Mouse (Mus musculus) lung, embryonic 16.5 days (tissue): ENCODE measurements around the gene Lrch3. TPM values are rescaled to one million over a fixed set of nuclear protein-coding genes. Genes with fewer than 3 reads are reported as not detected.
"Not testable (repeated sequence)": the region's sequence is repeated elsewhere in the genome, so short reads cannot be mapped to it uniquely, and the experiment has no call there.

Source experiments
- ATAC-seq: fragments of 200-750 bp; cut with Nextera tagmentation; 2 replicates; pipeline ENCODE4 v1.8.0; 2017; ENCODE audit warnings: low read depth, mild to moderate bottlenecking, moderate library complexity
- H3K27ac ChIP-seq: fragments of 300-500 bp; sonication (generic); 2 replicates; pipeline ENCODE4 v1.5.1; 2014; ENCODE audit warnings: mild to moderate bottlenecking, control low read depth, low read length
- H3K27me3 ChIP-seq: fragments of 300-500 bp; sonication (generic); 2 replicates; pipeline ENCODE4 v1.6.1; 2014; ENCODE audit warnings: low read depth, low read length, mixed read lengths; ENCODE audit not compliant: control insufficient read depth, insufficient read depth
- H3K36me3 ChIP-seq: fragments of 300-500 bp; sonication (generic); 2 replicates; pipeline ENCODE4 v1.6.1; 2014; ENCODE audit warnings: low read length; ENCODE audit not compliant: control insufficient read depth, insufficient read depth
- H3K4me1 ChIP-seq: fragments of 300-500 bp; sonication (generic); replicated peaks from 2 replicates; pipeline ENCODE4 v1.6.1; 2014; ENCODE audit warnings: low read length, mixed read lengths; ENCODE audit not compliant: control insufficient read depth, insufficient read depth
- H3K4me2 ChIP-seq: fragments of 300-500 bp; sonication (generic); 2 replicates; pipeline ENCODE4 v1.6.1; 2014; ENCODE audit warnings: low read depth, low read length, control low read depth
- H3K4me3 ChIP-seq: fragments of 300-500 bp; sonication (generic); 2 replicates; pipeline ENCODE4 v1.5.1; 2014; ENCODE audit warnings: mild to moderate bottlenecking, low read length, control low read depth
- H3K9ac ChIP-seq: fragments of 300-500 bp; sonication (generic); 2 replicates; pipeline ENCODE4 v1.6.1; 2014; ENCODE audit warnings: low read length, control low read depth
- H3K9me3 ChIP-seq: fragments of 300-500 bp; sonication (generic); 2 replicates; pipeline ENCODE4 v1.6.1; 2016; ENCODE audit warnings: low read length; ENCODE audit not compliant: control insufficient read depth
- WGBS: fragments of 180-500 bp; shearing (Covaris S2); extraction: QIAGEN DNeasy Blood & Tissue Kit; methylation state at CpG from one replicate; pipeline ENCODE4 v1.1.7; 2014; 5-methylcytosine and 5-hydroxymethylcytosine counted together
- polyA plus RNA-seq: library from polyadenylated mRNA; unstranded; fragments of >200 nt; fragmentation: Nextera tagmentation; extraction: Ambion mirVana; gene quantifications from 2 replicates; pipeline ENCODE4 v1.2.1, GENCODE M21; 2015

Lrch3 gene
- polyA plus RNA-seq, 1 experiment from 2014 or later, result 18.9 TPM

DNA sequence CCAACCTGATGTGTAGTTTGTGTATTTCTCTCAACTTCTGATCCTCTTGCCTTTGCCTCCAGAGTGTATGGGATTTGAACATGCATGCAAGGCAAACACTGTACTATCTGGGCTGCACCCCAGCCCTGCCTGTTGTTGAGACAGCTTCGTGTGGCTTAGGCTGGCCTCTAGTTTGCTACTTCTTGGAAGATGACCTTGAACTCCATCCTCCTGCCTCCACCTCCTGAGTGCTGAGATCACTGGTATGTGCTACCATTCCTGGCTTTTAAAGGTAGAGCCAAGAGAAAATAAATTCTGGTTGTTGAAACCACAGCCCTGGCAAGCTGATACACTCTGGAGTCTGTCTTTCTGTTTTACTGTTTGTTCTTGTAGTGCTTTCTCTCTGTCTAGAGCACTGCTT lies 21.2 kb downstream of the Lrch3 start:
- Histone ChIP-seq H3K36me3 (no peaks in the 10 kb centered on the region), H3K4me3 (no peak overlapping the region), H3K27ac (no peak overlapping the region), H3K9ac (no peak overlapping the region), H3K4me1 (peaks cover 6% of the 10 kb centered on the region; the same call in 1 of the 2 replicates), H3K27me3 (no peaks in the 10 kb centered on the region), H3K4me2 (no peak overlapping the region), H3K9me3 (no peaks in the 10 kb centered on the region)
- no peak for ATAC-seq
- WGBS, result 64% methylated on average over 1 of the region's 1 CpGs

DNA sequence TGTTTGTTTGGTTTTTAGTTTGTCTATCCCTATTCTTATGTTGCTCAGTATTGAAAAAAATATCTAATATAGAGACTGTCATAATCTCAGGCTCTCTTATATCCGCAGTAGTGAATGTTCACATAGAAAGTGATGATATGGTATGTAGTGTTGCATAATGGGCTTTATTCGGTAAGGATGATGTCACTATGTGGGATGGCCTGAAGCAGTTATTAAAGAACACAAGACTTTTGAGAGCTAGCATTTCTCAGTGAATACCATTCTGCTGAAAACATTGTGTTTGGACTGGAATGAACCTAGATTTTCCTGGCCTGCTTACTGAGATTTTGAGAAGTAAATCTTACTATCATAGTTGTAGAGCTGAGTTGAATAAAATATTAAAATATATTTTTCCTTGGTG lies 23.5 kb downstream of the Lrch3 start:
- no peaks in the 10 kb centered on the region for H3K9me3 ChIP-seq
- no peak overlapping the region for H3K4me3 ChIP-seq
- H3K9ac ChIP-seq, result no peak overlapping the region
- no peak for ATAC-seq
- no peaks in the 10 kb centered on the region for H3K36me3 ChIP-seq
- no peak overlapping the region for H3K4me2 ChIP-seq
- no peak overlapping the region for H3K27ac ChIP-seq
- H3K27me3 ChIP-seq, result no peaks in the 10 kb centered on the region
- peaks cover 6% of the 10 kb centered on the region; the same call in 1 of the 2 replicates for H3K4me1 ChIP-seq
- WGBS, result 76% methylated on average over 2 of the region's 2 CpGs

DNA sequence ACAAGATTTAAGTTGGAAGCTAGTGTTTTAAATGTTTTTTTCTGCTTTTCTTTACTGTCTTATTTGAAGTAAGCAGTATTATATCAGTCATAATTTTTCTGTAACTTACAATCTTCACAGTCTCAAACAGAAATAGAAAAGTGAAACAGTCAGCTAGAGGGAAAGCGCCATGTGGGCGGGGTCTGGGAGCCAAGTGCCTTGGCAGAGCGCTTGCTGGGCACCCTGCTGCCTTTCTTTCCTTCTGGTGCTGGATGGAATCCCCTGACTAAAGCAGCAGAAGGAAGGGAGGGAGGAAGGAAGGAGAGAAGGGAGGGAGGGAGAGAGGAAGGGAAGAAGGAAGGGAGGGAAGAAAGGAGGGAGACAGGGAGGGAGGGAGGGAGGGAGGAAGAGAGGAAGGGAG lies 25.4 kb downstream of the Lrch3 start:
- H3K4me3 ChIP-seq, H3K36me3 ChIP-seq, H3K9me3 ChIP-seq, H3K27ac ChIP-seq, H3K9ac ChIP-seq, H3K4me2 ChIP-seq, H3K27me3 ChIP-seq, H3K4me1 ChIP-seq: not testable (repeated sequence)
- ATAC-seq, result 0 out of 2 replicates have a peak, but pooled peaks have one; percentile 56
- 49% methylated on average over 3 of the region's 3 CpGs for WGBS

GRCm38 (mm10) chr16:32939716-32940115 lies 25.8 kb downstream of the Lrch3 start:
- H3K36me3 ChIP-seq, H3K4me2 ChIP-seq, H3K4me3 ChIP-seq, H3K27me3 ChIP-seq, H3K9me3 ChIP-seq, H3K9ac ChIP-seq, H3K27ac ChIP-seq, ATAC-seq, H3K4me1 ChIP-seq: not testable (repeated sequence)
- WGBS, result 79% methylated on average over 4 of the region's 4 CpGs

DNA sequence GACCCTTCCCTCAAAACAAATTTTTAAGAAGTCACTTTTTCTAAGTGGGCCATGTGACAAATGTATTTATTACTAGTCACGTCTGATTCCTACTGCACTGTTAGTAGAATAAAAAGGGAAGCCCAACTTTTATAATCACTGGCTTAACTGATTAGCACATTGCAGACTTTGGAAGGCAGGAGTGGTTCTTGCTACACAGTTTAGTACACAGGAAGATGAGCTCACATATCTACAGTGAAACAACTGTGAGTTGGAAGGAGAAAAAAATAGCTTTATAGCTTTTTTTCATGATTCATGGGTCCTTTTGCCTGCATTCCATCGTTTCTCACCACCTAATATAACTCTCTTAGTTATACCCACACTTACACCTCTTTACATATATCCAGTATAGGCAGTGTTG lies 27.3 kb downstream of the Lrch3 start:
- H3K4me3 ChIP-seq, H3K27ac ChIP-seq, H3K4me1 ChIP-seq, ATAC-seq, H3K9ac ChIP-seq, H3K4me2 ChIP-seq, H3K27me3 ChIP-seq, H3K36me3 ChIP-seq, H3K9me3 ChIP-seq: not testable (repeated sequence)
- 92% methylated on average over 2 of the region's 2 CpGs for WGBS

DNA sequence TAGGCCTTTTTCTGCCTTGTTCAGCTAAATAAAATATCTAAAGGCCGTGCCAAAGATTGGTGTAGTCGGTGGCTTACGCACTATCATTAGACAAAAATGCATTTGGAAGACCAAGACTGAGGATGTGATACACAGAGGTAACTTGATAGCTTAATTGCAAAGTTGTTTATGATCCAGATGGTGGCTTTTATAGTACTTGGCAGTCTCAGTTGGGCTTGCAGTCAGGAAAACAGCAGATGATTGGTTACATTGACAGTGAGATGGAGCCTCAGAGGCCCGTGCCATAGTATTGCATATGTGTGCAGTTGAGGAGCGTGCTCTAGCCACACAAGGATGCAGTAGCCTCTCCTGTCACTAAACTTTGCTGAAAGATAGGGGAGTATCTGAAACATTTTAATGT lies 28.8 kb downstream of the Lrch3 start:
- no peaks in the 10 kb centered on the region for H3K4me1 ChIP-seq
- no peak overlapping the region for H3K4me3 ChIP-seq
- ATAC-seq, result peak; percentile 54; the same call in 1 of the 2 replicates
- H3K4me2 ChIP-seq, result no peak overlapping the region
- no peak overlapping the region for H3K9ac ChIP-seq
- no peaks in the 10 kb centered on the region for H3K9me3 ChIP-seq
- no peak overlapping the region for H3K27ac ChIP-seq
- H3K27me3 ChIP-seq, result no peaks in the 10 kb centered on the region
- WGBS, result 56% methylated on average over 5 of the region's 5 CpGs
- H3K36me3 ChIP-seq, result no peaks in the 10 kb centered on the region

- Histone ChIP-seq H3K4me3 (no peak overlapping the region), H3K9me3 (no peaks in the 10 kb centered on the region), H3K4me1 (no peaks in the 10 kb centered on the region), H3K27ac (no peak overlapping the region), H3K27me3 (no peaks in the 10 kb centered on the region), H3K4me2 (no peak overlapping the region), H3K36me3 (no peaks in the 10 kb centered on the region), H3K9ac (no peak overlapping the region)
- 70% methylated on average over 5 of the region's 5 CpGs for WGBS
- no peak for ATAC-seq
Measured at GRCm38 (mm10) chr16:32945379-32945778, 31.5 kb downstream of the Lrch3 start.

- Histone ChIP-seq H3K4me3 (no peak overlapping the region), H3K36me3 (no peaks in the 10 kb centered on the region), H3K9ac (no peak overlapping the region), H3K4me1 (no peaks in the 10 kb centered on the region), H3K4me2 (no peak overlapping the region), H3K27ac (no peak overlapping the region), H3K27me3 (no peaks in the 10 kb centered on the region), H3K9me3 (no peaks in the 10 kb centered on the region)
- 81% methylated on average over 8 of the region's 8 CpGs for WGBS
- ATAC-seq, result no peak
Measured at GRCm38 (mm10) chr16:32948016-32948415, 34.1 kb downstream of the Lrch3 start.

- Histone ChIP-seq H3K4me2 (no peak overlapping the region), H3K27ac (no peak overlapping the region), H3K9ac (no peak overlapping the region), H3K4me3 (no peak overlapping the region), H3K27me3 (no peaks in the 10 kb centered on the region), H3K9me3 (no peaks in the 10 kb centered on the region), H3K4me1 (no peaks in the 10 kb centered on the region), H3K36me3 (no peaks in the 10 kb centered on the region)
- 90% methylated on average over 5 of the region's 5 CpGs for WGBS
- ATAC-seq, result no peak
Measured at GRCm38 (mm10) chr16:32948656-32949055, 34.8 kb downstream of the Lrch3 start.

DNA sequence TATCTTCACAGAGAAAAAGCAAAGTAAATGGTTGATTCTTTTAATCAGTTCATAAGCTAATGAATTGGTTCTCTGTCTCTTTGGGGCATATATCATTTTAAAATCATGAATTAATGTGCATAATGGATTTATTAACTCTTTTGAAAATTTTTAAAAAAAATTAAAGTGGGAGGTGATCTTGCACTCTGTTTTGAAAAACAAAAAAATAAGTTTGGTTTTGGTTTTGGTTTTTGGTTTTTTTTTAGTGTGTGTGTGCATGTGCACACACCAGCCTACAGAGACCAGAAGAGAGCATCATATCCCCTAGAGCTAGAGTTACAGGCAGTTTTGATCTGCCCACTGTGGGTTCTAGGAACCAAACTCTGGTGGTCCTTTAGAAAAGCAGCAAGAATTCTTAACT lies 35.4 kb downstream of the Lrch3 start:
- Histone ChIP-seq H3K27ac (no peak overlapping the region), H3K4me1 (no peaks in the 10 kb centered on the region)

More for the DNA sequence above, 35.4 kb downstream of the Lrch3 start:
- Histone ChIP-seq H3K9me3 (no peaks in the 10 kb centered on the region), H3K9ac (no peak overlapping the region), H3K4me2 (no peak overlapping the region), H3K27me3 (no peaks in the 10 kb centered on the region), H3K36me3 (no peaks in the 10 kb centered on the region), H3K4me3 (no peak overlapping the region)
- ATAC-seq, result no peak
